Mouse (Mus musculus) forelimb bud, embryonic 11.5 days (tissue): ENCODE results near the gene Noxred1.
A peak's percentile ranks its signal among the peaks of the same experiment; 100 is the strongest.
"Not testable (repeated sequence)": the region's sequence is repeated elsewhere in the genome, so short reads cannot be mapped to it uniquely, and the experiment has no call there.

Experiments
- DNase-seq: peaks from one replicate; pipeline ENCODE4 v3.0.0-alpha.2; 2012; ENCODE audit warnings: low read depth, low spot score

Noxred1 gene

DNA sequence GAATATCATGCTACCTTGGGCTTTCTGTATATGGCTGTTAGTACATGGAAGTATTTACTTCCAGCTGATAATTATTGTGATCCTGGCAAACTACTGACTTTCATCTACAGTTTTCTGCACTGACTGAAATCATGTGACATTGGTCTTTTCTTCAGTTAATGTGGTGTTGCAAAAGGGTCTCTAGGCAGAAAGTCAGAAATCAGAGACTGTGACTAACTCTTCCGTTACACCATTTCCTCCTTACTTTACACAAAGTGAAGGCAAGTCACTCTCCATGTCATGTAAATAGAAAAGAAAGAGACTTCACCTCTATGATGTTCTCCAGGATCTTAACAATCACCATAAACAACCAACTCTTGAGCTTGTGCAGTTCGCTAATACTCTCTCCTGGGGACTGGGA, 8.9 kb downstream of the Noxred1 start:
- DNase-seq = no peak

- DNase-seq = no peak
These were observed 11.7 kb downstream of the Noxred1 start for GRCm38 (mm10) chr12:87226801-87227200.

GRCm38 (mm10) chr12:87224950-87225349, 13.6 kb downstream of the Noxred1 start:
- no peak for DNase-seq

GRCm38 (mm10) chr12:87219362-87219761, 19.2 kb downstream of the Noxred1 start:
- no peak for DNase-seq

DNA sequence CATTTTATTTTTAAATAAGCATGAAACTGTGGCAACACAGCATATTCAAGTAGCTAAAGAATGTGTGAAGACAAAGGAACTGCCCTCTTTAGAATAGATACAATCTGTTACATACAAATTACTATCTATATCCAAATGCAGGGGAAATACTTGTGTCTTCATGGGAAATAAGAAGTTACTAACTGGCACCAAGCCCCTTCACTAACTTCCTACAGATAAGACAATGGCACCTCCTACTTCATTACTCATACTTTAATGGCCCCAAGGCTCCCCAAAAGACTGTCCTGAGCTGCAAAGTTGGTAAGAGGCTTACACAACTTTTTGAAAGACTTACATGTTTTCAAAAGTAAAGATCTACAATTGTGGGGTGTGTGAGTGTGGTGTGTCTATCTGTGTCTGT, 20.9 kb downstream of the Noxred1 start:
- no peak for DNase-seq

DNA sequence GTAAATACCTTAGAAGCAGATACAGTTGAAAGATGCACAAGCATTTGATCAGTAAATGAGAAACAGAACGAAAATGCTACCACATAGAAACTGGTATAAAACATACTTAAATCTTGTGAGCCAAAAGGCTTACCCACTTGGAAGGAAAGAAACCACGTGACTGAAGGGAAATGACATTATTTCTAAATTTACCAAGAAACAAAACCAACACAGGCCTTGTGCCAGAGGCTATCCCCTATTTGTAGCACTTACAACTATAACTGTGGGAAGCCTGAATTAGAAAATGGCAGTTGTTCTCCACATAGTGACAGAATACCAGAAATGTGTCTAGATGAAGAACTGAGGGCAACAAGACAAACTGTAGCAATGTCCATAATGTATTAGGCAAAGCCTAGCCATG, 22.5 kb downstream of the Noxred1 start:
- DNase-seq = no peak

DNA sequence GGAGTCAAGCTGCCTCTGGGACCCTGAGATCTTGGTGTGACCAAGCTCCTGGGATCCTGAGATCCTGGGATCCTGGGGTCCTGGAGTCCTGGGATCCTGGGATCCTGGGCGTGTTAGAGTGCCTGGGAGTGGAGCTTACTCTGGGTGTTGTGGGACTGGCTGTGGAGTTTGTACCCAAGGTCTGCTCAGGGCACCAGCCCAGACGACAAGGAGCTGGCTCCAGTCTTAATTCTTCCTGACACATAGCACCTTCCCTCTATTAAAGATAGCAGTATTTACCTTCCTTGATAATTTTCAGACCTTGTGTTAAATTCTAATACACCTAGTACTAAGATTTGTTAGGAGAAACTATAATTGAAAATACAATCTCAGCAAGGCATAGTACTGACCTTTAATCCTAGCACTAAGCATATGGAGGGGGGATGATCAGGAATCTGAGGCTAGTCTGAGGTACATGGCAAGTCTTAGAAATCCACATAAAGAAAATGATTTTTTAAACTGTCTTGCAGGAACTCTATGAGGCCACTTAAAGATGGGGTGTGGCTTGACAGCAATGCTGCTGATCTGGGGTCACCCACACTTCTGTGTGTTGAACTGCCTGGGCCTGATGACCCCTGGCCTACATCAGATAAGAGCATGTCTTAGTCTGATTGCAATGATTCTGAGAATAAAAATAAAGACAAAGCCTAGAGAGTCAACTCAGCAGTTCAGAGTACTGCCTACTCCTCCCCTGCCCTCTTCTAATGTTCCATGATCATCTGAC, 25.5 kb downstream of the Noxred1 start:
- DNase-seq = no peak

- DNase-seq = not testable (repeated sequence)
These were observed 32.7 kb downstream of the Noxred1 start for GRCm38 (mm10) chr12:87205789-87206188.

GRCm38 (mm10) chr12:87201694-87202093, 36.8 kb downstream of the Noxred1 start:
- no peak for DNase-seq

DNA sequence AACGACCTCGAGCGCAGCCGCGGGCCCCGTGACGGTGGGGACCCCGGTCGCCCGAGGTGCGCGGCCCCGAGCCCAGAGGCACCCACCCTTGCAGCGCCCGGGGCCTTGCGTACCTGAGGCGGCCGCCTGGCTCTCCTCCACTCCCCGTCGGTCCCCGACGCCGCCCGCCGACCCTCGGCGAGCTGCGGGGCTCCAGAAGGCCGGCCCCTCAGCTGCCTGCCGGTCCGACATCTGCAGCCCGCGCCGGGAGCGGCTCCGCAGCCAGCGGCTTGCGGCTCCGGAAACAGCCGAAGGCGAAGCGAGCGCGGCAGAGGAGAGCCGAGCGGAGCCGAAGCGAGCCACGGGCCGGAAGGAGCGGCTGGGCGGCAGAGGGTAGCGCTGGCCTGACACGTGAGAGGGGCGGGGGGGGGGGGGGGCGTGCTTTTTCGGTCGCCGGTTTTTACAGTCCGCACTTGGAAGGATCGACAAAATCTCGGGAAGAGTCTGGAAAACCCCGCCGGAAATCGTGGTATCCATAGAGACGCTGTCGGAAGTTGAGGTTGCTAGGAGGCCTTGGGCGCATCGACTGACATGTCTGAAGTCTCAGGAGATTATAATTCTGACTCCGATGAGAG, 38.5 kb downstream of the Noxred1 start, which contains the start of gene Tmed8:
Gene Tmed8 (minus strand): TSS at position 482 of the 614 bp plus-strand sequence.
- peak; percentile 70 for DNase-seq

DNA sequence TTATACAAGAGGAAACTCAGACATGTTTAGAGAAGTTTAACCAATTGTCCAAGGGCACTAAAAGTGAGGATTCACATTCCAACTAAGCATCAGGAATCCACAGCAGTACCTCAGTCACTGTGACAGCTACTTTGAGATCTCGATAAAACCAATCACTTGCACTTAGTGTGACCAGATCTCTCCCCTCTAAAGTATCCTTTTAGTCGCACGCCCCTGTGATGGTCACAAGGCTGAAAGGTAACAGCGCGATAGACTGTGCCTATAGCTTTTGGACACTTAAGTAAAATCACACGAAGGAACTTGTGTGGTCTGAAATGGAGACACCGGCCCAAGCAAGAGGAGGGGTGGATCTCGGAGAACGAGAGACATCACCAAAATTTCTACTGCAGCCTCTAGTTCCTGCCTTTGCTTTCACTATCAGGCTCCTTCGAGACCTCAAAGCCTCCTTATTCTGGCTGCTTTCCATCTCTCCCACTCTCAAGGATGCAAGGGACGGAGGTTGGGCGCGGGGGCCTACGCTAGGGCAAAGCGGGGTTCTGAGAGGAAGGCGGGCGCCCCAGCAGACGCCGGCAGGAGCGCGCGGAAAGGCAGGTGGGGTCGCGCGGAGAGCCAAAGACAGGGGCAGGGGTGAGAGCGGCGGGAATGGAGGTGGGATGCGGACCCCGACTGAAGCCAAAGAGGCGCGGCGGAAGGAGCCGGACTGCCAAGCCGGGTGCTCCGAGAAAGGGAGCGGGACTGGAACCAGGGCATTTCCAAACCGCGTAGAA, 39.1 kb downstream of the Noxred1 start, which contains the start of gene Samd15:
Gene Samd15 (plus strand): TSS at position 518 of the 767 bp plus-strand sequence.
- no peak for DNase-seq

DNA sequence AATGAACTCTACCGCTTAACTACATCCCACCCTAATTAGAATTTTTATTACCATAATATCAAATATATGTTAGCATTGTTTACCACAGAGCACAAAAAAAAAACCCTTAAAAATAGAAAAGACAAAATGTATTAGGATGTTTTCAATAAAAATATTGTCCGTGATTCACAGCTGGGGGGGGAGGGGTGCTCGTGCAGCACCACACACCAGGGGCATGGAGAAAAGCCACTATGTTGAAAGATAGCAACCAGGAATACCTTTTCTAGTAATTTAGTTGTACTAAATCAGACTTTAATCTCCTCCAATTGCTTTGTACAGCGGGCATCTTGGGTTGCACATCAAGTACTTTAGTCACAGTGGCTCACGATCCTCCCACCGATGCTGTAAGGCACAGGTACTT, 39.7 kb downstream of the Noxred1 start:
- no peak for DNase-seq

DNA sequence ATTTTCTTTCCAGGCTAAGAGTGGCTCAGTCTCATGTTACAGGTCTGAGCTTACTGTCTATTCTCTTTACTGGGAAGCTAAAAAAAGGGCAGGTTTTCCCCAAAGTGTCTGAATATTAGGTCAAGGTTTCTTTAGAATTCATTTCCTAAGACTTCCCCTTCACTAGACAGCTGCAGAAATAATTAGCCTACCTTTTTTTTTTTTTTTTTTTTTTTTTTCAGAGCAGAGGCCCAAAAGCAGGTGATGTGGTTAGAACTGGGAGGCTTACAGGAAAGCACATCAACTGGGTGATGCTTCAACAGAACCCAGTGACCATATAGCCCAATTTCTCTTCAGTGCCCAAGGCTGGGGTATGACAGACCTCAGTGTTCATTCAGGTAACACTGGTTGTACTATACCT, 42.2 kb downstream of the Noxred1 start:
- DNase-seq = no peak

GRCm38 (mm10) chr12:87195069-87195468, 43.5 kb downstream of the Noxred1 start:
- no peak for DNase-seq

- DNase-seq = no peak
These were observed 45.5 kb downstream of the Noxred1 start for GRCm38 (mm10) chr12:87193008-87193407.

- no peak for DNase-seq
These were observed 60.9 kb downstream of the Noxred1 start for GRCm38 (mm10) chr12:87177631-87178030.

- DNase-seq = peak; percentile 54
These were observed 63.2 kb downstream of the Noxred1 start for GRCm38 (mm10) chr12:87175194-87175946.
